Mouse (Mus musculus) fat pad, adult 2 months (tissue): ENCODE data around the gene Slc35e3.
A peak's percentile ranks its signal among the peaks of the same experiment; 100 is the strongest.

Experiments
- DNase-seq: peaks from one replicate; pipeline ENCODE4 v3.0.0-alpha.2; 2011; ENCODE audit warnings: low read depth, low spot score; ENCODE audit errors: extremely low read depth

The Slc35e3 gene

GRCm38 (mm10) chr10:117746297-117746883 is at the start of gene Slc35e3:
Gene Slc35e3, minus strand, starts transcription at chr10:117746365.
- no peak for DNase-seq

GRCm38 (mm10) chr10:117795206-117795605 is 49.0 kb upstream of the Slc35e3 start:
- DNase-seq = no peak

GRCm38 (mm10) chr10:117793436-117794030 is 47.4 kb upstream of the Slc35e3 start:
- no peak for DNase-seq

- DNase-seq = peak; percentile 68
Observed at GRCm38 (mm10) chr10:117792141-117793091, 46.3 kb upstream of the Slc35e3 start, which contains the start of gene Nup107. Gene Nup107, minus strand, starts transcription at chr10:117792705.

GRCm38 (mm10) chr10:117791171-117791470 is 45.0 kb upstream of the Slc35e3 start:
- DNase-seq = no peak

GRCm38 (mm10) chr10:117790421-117791170 is 44.4 kb upstream of the Slc35e3 start:
- DNase-seq = no peak

GRCm38 (mm10) chr10:117790011-117790410 is 43.8 kb upstream of the Slc35e3 start:
- DNase-seq = no peak

GRCm38 (mm10) chr10:117784646-117785045 is 38.5 kb upstream of the Slc35e3 start:
- no peak for DNase-seq

GRCm38 (mm10) chr10:117783786-117784420 is 37.7 kb upstream of the Slc35e3 start:
- DNase-seq = no peak

- DNase-seq = no peak
Observed at GRCm38 (mm10) chr10:117782491-117783260, 36.5 kb upstream of the Slc35e3 start.

- DNase-seq = no peak
Observed at GRCm38 (mm10) chr10:117782056-117782455, 35.9 kb upstream of the Slc35e3 start.

- no peak for DNase-seq
Observed at GRCm38 (mm10) chr10:117781021-117781725, 35.0 kb upstream of the Slc35e3 start.

- no peak for DNase-seq
Observed at GRCm38 (mm10) chr10:117780306-117780911, 34.2 kb upstream of the Slc35e3 start.

GRCm38 (mm10) chr10:117779581-117780305 is 33.6 kb upstream of the Slc35e3 start:
- no peak for DNase-seq

- DNase-seq = no peak
Observed at GRCm38 (mm10) chr10:117778951-117779350, 32.8 kb upstream of the Slc35e3 start.

GRCm38 (mm10) chr10:117778328-117778910 is 32.3 kb upstream of the Slc35e3 start:
- no peak for DNase-seq

GRCm38 (mm10) chr10:117777501-117778327 is 31.5 kb upstream of the Slc35e3 start:
- no peak for DNase-seq
